Mouse (Mus musculus) stomach, postnatal 0 days (tissue): ENCODE measurements around the gene Dnaja3.

Experiments
- CTCF ChIP-seq: IDR thresholded peaks from 2 replicates; pipeline ENCODE4 v1.5.1; 2016; ENCODE audit warnings: antibody characterized with exemption, low read depth, mild to moderate bottlenecking, moderate library complexity
- EP300 ChIP-seq: optimal IDR thresholded peaks from 2 replicates; pipeline ENCODE3; 2016; ENCODE audit warnings: antibody characterized with exemption

DNA sequence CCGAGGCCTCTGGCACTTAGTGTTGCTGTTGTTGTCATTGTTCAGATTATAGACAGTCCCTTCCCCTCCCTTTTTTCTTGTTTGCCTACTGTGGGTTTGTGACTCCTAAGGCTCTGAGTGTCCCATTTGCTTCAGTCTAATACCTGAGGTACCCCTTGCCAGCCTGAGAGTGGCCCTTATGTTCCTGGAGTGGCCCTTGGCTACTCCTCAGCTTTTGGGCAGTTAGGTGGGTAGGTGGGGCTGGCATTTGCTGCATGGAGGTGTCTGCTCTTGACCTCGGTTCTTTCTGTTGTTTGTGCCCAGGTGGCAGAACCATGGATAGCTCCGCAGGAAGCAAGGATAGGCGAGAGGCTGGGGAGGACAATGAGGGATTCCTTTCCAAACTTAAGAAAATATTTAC, 65.8 kb downstream of the Dnaja3 start:
- TF ChIP-seq CTCF (no peak), EP300 (no peak)
